Mouse (Mus musculus) adrenal gland, adult 2 months (tissue): Measurements from ENCODE around the gene Bglap2. TPM values are rescaled to one million over a fixed set of nuclear protein-coding genes. Genes with fewer than 3 reads are reported as not detected.

Source experiments
- DNase-seq: peaks from one replicate; pipeline ENCODE4 v3.0.0; 2021
- polyA plus RNA-seq: library from polyadenylated mRNA; depleted of rRNA; stranded (reverse); fragments of >200 nt; gene quantifications from 2 replicates; pipeline ENCODE4 v1.2.3, GENCODE M21; 2012; rRNA removed
- total RNA-seq, 2 experiments: library from RNA; stranded (reverse); gene quantifications; 2 replicates each; pipeline ENCODE4 v1.2.3; 2021

Gene Bglap2
- total and polyA plus RNA-seq, 3 experiments: 0.28 to 2.2 TPM; not detected in 1

DNA sequence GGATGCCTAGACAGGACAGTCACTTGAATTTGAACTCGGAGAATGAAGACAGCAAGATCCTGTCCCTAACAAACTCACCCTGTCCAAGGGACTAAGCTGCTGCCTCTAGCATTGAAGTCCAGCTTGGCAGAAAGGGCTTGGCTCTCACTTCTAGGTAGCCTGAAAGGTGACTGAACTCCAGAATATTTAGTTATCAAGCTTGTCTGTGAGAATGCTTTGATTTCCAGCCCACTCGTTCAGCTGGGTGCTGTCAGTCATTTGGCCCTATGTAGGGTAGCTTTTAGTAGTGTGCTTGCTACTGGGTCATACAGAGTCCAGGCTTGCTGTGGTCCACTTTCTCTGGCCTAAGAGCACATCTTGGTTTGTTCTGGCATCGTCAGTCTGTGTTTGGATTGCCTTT lies 39.5 kb downstream of the Bglap2 start:
- DNase-seq: no peak

DNA sequence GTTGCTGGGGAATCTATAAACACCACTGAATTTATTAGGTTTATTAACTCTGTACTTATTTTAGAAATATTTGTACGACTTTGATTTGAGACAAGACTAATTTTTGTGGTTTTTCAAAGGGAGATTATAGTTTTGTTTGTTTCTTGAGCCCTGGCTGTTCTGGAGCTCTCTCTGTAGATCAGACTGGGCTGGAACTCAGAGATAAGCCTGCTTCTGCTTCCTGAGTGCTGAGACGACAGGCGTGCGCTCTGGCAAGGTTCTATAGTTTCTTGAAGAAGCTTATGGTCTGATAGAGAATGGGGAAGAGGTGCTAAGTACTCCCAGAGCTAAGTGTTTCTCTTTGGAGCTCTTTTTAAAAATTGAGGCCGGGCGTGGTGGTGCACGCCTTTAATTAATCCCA lies 40.2 kb downstream of the Bglap2 start:
- no peak for DNase-seq

DNA sequence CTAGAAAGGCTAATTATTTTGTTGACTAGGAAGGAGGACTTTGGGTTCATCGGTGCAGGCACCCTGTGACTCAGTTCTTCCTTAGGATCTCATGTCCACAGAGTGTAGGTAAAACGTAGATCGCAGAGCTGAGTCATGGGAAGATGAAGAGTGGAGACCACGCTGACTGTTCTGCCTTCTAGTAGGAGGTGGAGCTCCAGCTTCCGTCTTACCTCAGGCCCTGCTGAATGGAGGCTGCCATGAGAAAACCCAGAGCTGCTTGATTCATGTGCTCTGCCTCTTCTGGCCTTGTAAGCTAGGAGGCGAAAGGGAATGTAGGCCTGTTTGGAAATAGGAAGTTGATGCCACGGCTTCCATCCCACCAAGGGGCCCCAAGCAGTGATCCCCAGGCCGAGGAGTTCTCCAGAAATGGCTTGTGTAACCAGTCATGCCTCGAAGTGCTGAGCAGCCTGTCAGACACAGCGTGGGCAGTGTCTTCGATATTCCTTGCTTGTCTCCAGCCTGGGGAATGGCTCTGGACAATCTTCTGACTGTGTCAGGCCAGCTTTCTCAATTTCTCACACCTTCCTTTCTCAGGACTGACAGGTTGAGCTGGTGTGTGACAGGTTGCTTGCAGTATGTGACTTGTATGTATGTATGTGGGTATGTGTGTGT lies 41.0 kb downstream of the Bglap2 start:
- peak; percentile 28 for DNase-seq

DNA sequence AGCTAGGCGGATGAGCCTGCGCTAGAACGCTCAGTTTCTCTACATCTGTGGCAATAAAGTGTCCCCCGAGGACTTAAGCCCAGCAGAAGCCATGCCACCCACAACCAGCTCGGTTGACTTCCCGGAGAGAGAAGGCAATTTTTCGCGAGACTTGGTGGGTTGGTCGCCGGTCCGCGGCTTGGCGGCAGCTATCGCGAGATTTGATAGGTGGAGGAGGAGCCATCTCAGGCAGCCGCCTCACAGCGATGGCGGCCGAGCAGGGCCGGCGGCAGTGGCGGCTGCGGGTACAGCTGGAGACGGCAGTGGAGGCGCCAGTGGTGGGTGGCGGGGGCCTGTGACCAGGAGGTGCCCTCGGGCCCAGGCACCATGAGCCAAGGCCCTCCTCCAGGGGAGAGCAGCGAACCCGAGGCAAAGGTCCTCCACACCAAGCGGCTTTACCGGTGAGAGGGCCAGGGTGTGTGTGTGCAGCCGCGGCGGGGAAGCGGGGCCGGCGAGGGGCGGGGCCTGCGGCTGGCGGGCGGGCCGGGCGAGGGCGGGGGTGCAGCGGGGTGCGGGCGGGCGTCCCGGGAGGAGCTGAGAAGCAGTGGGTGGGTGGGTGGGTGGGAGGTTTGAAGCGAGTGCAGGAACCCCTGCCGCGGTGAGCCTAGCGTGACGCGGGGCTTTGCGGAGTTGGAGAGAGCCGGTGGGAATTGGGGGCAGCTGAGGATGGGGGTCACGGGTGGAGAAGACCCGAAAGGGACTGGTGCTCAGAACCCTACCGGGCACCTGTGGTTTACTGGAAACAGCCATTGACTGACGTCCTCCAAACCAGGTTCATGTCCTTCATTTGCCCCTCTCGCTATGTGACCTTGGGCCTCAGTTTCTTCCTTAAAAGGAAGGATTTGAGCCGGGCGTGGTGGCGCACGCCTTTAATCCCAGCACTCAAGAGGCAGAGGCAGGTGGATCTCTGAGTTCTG lies 42.2 kb downstream of the Bglap2 start, which contains the start of the genes Tmem79 and Smg5:
Gene Tmem79, minus strand, starts transcription at position 91 of the 956 bp plus-strand sequence.
Gene Smg5, plus strand, starts transcription at position 203 of the 956 bp plus-strand sequence.
- peak; percentile 97 for DNase-seq

DNA sequence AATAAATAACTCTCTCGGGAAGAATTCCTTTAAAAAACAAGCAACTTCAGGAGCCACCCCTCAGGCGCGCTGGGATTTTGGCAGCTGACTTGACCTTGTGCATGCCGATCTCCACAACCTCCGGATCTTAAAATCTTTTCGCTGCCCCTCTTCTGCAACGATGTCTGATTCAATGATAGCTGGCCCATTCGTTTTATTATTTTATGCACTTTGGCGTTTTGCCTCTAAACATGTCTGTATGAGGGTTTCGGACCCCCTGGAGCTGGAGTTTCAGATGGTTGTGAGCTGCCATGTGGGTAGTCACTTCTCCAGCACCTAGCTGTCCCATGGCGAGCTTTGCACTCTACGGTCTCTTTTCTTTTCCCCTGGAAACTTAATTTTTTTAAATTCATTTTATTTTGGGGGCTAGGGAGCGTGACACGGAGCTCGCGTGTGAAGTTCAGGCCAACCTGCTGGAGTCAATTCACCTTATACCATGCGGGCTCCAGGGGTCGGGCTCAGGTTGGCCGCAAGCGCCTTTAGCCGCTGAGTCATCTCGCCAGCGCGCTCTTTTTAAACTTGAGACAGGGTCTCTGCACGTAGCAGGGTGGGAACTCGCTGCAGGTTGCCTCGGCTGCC lies 43.0 kb downstream of the Bglap2 start:
- no peak for DNase-seq

DNA sequence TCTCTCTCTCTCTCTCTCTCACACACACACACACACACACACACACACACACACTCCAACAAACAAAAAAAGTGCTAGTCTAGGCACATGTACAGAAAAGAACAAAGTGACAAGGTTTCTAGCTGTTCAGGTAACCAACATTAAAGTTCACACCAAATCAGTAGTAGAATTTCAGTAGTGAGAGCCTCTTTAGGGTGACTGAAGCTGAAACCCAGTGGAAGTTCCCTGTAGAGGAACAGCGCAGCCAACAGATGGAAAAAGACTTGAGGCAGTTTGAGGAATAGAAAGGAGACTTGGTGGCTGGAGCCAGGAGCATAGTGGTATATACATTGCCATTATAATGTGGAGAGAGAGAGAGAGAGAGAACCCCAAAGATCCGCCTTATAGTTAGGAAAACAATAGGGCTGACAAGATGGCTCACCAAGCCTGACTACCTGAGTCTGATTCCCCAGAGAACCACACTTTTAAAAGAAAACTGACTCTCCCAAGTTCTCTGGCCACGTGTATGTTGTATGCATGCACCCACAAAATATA lies 43.5 kb downstream of the Bglap2 start:
- DNase-seq: no peak

DNA sequence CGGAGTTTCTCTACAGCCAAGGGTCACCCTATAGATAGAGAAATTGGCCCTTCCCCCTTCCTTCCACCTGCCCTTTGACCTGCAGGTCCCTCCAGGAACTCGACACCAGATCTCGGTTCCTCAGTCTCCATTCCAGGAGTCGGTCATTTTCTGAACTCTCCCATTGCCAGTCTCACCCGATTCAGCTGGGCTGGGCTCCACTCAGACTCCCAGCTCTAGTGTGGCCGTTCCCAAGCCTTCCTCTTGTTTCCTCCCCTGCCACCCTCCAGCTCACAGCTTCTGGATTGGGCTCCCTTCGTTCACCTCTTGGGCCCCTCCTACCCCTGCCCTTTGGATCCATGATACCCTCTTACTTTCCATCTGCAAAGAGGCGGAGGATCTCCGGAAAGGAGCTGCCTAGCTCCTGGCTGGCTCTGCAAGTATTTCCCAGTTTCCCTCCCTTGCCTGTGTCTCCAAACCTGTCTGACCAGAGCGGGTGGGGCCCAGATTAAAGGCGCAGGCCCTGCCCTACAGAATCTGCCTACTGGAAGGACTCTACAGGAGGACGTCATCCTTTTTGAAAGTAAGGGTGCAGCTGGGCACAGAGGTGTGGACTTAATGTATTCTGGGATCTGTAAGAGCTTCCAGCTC lies 44.4 kb downstream of the Bglap2 start:
- DNase-seq: no peak

DNA sequence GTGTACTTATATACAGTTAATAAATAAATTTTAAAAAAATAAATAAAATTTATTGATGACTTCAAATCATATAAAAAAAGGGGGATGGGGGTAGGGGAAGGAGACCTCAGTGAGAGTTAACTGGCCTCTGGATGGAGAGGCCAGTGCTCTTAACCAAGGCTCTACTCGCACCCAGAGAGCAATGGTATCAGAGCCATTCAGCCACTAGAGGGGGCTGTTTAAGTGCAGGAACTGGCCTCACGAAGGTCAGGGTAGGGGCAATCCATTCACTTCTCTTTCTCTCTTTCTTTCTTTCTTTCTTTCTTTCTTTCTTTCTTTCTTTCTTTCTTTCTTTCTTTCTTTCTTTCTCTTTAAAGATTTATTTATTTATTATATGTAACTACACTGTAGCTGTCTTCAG lies 47.2 kb downstream of the Bglap2 start:
- peak; percentile 60 for DNase-seq

DNA sequence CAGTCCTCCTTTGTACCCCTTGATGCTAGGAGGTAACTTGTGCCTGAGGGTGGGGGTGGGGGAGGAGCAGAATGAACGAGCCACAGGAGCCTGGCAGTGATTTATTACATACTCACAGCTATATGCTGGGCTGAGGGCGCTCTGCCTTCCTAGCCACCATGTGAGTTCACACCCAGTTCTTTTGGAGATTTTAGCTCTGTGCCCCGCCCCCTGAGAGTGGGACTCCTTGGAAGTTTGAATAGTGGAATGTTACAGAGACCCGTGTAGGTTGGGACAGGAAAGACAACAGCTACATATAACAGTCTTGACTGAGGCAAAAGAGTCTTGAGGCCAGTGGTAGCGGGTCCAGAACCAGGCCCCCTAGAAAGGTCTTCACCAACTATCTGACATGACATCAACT lies 49.5 kb downstream of the Bglap2 start:
- no peak for DNase-seq

Other genes starting within 250 kb of the Bglap2 start
- 100 to 1,000 TPM in 1 of 2 experiments, 10 to 100 TPM in 1; 78.4 to 114 TPM for gene Mef2d, start 236.3 kb downstream of the Bglap2 start, total RNA-seq
- gene Mef2d, start 236.3 kb downstream of the Bglap2 start, polyA plus RNA-seq: 173 and 185 TPM in 2 replicates
- 10 to 100 TPM in 1 of 2 experiments, 1 to 10 TPM in 1; 8.5 to 18.3 TPM for gene Rhbg, start 124.0 kb downstream of the Bglap2 start, total RNA-seq
- 0.76 and 1.8 TPM in 2 replicates for gene Rhbg, start 124.0 kb downstream of the Bglap2 start, polyA plus RNA-seq
- 1 to 10 TPM; 1.7 to 1.9 TPM for gene Gm38392, start 91.5 kb downstream of the Bglap2 start, total RNA-seq
- gene Gm38392, start 91.5 kb downstream of the Bglap2 start, polyA plus RNA-seq: 0.26 TPM in 1 of 2 replicates, not detected in the other
- gene Tsacc, start 81.7 kb downstream of the Bglap2 start, total RNA-seq: 10 to 100 TPM in 1 of 2 experiments, 1 to 10 TPM in 1; 5.7 to 10.6 TPM
- gene Tsacc, start 81.7 kb downstream of the Bglap2 start, polyA plus RNA-seq: 1.9 and 2.3 TPM in 2 replicates
- 100 to 1,000 TPM; 218 to 316 TPM for gene Cct3, start 81.6 kb downstream of the Bglap2 start, total RNA-seq
- 48.9 and 64.9 TPM in 2 replicates for gene Cct3, start 81.6 kb downstream of the Bglap2 start, polyA plus RNA-seq
- gene Glmp, start 53.7 kb downstream of the Bglap2 start, total RNA-seq: 100 to 1,000 TPM; 229 to 231 TPM
- gene Glmp, start 53.7 kb downstream of the Bglap2 start, polyA plus RNA-seq: 145 and 186 TPM in 2 replicates
- gene Tmem79, start 42.6 kb downstream of the Bglap2 start, total RNA-seq: 10 to 100 TPM; 13.9 to 14.1 TPM
- gene Tmem79, start 42.6 kb downstream of the Bglap2 start, polyA plus RNA-seq: 20.1 and 22.3 TPM in 2 replicates
- gene Smg5, start 42.4 kb downstream of the Bglap2 start, total RNA-seq: 10 to 100 TPM; 42.9 to 47.5 TPM
- 56.3 and 60.2 TPM in 2 replicates for gene Smg5, start 42.4 kb downstream of the Bglap2 start, polyA plus RNA-seq
- gene Paqr6, start 14.1 kb downstream of the Bglap2 start, total RNA-seq: 1 to 10 TPM; 1.1 to 4.7 TPM
- 13.5 and 20.0 TPM in 2 replicates for gene Paqr6, start 14.1 kb downstream of the Bglap2 start, polyA plus RNA-seq
- 1 to 10 TPM in 1 of 2 experiments, under 1 TPM in 1; 0.63 to 1.2 TPM for gene Bglap3, start 6.0 kb downstream of the Bglap2 start, total RNA-seq
- not detected in 2 replicates for gene Bglap3, start 6.0 kb downstream of the Bglap2 start, polyA plus RNA-seq
- gene Bglap, start 5.8 kb upstream of the Bglap2 start, total RNA-seq: 1 to 10 TPM in 1 of 2 experiments, under 1 TPM in 1; 0.86 to 3.4 TPM
- 1.1 TPM in 1 of 2 replicates, not detected in the other for gene Bglap, start 5.8 kb upstream of the Bglap2 start, polyA plus RNA-seq
- gene Pmf1, start 31.6 kb upstream of the Bglap2 start, total RNA-seq: 10 to 100 TPM; 31.1 to 43.0 TPM
- gene Pmf1, start 31.6 kb upstream of the Bglap2 start, polyA plus RNA-seq: 75.8 and 77.4 TPM in 2 replicates
- 10 to 100 TPM; 51.1 to 59.4 TPM for gene Slc25a44, start 46.4 kb upstream of the Bglap2 start, total RNA-seq
- 40.7 and 40.9 TPM in 2 replicates for gene Slc25a44, start 46.4 kb upstream of the Bglap2 start, polyA plus RNA-seq
- 10 to 100 TPM in 1 of 2 experiments, 1 to 10 TPM in 1; 8.8 to 14.3 TPM for gene Sema4a, start 82.5 kb upstream of the Bglap2 start, total RNA-seq
- gene Sema4a, start 82.5 kb upstream of the Bglap2 start, polyA plus RNA-seq: 31.8 and 42.4 TPM in 2 replicates
- gene Lmna, start 131.3 kb upstream of the Bglap2 start, total RNA-seq: 100 to 1,000 TPM in 1 of 2 experiments, 10 to 100 TPM in 1; 78.2 to 158 TPM
- gene Lmna, start 131.3 kb upstream of the Bglap2 start, polyA plus RNA-seq: 170 and 236 TPM in 2 replicates
- gene Mex3a, start 153.7 kb upstream of the Bglap2 start, total RNA-seq: 1 to 10 TPM; 2.3 to 3.2 TPM
- 1.7 and 2.1 TPM in 2 replicates for gene Mex3a, start 153.7 kb upstream of the Bglap2 start, polyA plus RNA-seq
- not detected for gene Rab25, start 169.6 kb upstream of the Bglap2 start, total RNA-seq
- gene Rab25, start 169.6 kb upstream of the Bglap2 start, polyA plus RNA-seq: 0.09 and 0.10 TPM in 2 replicates
- gene Lamtor2, start 174.4 kb upstream of the Bglap2 start, total RNA-seq: 100 to 1,000 TPM; 153 to 154 TPM
- 107 and 117 TPM in 2 replicates for gene Lamtor2, start 174.4 kb upstream of the Bglap2 start, polyA plus RNA-seq
- gene Ubqln4, start 175.1 kb upstream of the Bglap2 start, total RNA-seq: 100 to 1,000 TPM in 1 of 2 experiments, 10 to 100 TPM in 1; 61.1 to 100 TPM
- gene Ubqln4, start 175.1 kb upstream of the Bglap2 start, polyA plus RNA-seq: 77.9 and 96.2 TPM in 2 replicates
- gene Ssr2, start 197.2 kb upstream of the Bglap2 start, total RNA-seq: 100 to 1,000 TPM; 178 to 218 TPM
- 110 and 151 TPM in 2 replicates for gene Ssr2, start 197.2 kb upstream of the Bglap2 start, polyA plus RNA-seq
- gene Arhgef2, start 227.3 kb upstream of the Bglap2 start, total RNA-seq: 10 to 100 TPM; 26.3 to 33.3 TPM
- 35.9 and 37.5 TPM in 2 replicates for gene Arhgef2, start 227.3 kb upstream of the Bglap2 start, polyA plus RNA-seq